Mouse (Mus musculus) right cerebral cortex, adult 2 months (tissue): ENCODE measurements around the gene Lmod3.

Experiments used
- DNase-seq, 2 experiments: peaks; one replicate each; pipeline ENCODE4 v3.0.0; 2021 to 2022; ENCODE audit warnings: low spot score in 2 of 2

The Lmod3 gene

GRCm38 (mm10) chr6:97252711-97253221 is at the start of gene Lmod3:
TSS of gene Lmod3 (minus strand) at chr6:97252759.
- DNase-seq = peak; percentile 16 to 32

DNA sequence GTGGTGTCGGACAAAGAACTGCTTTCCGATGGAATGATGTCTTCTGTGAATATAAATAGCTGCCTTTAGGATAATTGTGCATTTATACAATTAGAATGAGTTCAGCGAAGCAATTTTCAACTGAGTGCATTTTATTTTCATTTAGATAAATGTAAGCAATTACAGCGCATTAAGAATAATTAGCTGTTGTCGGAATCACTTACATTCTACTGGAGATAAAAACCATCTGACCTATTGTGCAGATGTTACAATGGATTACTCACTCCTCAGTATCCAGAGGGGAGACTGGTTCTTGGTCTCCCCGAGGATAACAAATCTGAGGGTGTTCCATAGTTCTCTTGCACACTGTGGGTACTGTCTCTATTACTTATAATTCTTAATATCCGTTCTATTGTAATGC is 49.7 kb upstream of the Lmod3 start:
- DNase-seq = no peak

GRCm38 (mm10) chr6:97300659-97301058 is 48.1 kb upstream of the Lmod3 start:
- no peak for DNase-seq

GRCm38 (mm10) chr6:97300180-97300579 is 47.6 kb upstream of the Lmod3 start:
- no peak for DNase-seq

GRCm38 (mm10) chr6:97297151-97297550 is 44.6 kb upstream of the Lmod3 start:
- DNase-seq = no peak

DNA sequence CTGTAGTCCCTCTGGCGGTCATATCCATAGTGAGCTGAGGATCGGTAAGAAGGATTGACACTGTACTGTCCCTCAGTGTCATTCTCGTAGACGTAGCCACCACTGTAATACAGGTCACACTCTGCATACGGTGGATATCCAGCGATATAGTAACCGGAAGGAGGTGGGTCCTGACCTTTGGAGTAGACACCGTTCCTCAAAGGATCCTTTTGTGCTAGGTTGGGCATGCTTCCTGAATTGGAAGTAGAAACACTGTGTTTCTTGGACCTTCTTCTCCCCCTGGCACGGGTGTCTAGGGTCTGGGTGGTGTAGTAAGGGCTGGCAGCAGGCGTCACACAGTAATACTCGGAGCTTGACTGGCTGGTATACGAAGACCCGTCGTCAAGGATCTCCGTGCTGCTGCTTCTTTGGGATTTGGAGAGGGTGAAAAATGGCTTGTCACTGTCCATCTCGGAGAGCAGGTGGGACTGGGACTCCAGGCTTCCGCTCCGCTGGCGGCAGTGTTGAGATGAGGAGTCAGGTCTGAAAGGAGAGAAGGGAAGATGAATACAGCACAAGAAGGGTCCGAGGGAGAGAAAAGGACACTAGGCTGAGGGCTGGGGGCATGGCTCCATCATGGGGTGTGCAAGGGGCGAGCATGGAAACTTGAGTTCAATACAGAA is 43.4 kb upstream of the Lmod3 start:
- no peak for DNase-seq

DNA sequence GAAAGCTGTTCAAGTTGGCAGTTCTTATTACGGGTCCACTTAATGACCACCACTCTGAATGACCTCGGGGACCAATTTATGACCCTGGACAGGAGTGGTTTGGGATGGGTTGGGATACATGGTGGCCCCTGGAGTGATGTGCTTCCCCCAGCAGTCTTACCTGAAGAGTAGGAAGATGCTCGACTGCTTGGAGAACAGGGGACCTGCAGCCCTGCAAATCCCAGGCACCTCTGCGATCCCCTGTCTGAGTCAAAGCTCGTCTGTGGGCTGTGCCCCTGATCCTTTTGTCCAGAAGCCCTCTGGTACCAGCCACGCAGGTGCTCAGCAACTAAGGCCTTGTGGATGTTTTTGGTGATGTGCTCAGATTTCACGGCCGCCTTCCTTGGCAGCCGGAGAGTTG is 42.9 kb upstream of the Lmod3 start:
- no peak for DNase-seq

DNA sequence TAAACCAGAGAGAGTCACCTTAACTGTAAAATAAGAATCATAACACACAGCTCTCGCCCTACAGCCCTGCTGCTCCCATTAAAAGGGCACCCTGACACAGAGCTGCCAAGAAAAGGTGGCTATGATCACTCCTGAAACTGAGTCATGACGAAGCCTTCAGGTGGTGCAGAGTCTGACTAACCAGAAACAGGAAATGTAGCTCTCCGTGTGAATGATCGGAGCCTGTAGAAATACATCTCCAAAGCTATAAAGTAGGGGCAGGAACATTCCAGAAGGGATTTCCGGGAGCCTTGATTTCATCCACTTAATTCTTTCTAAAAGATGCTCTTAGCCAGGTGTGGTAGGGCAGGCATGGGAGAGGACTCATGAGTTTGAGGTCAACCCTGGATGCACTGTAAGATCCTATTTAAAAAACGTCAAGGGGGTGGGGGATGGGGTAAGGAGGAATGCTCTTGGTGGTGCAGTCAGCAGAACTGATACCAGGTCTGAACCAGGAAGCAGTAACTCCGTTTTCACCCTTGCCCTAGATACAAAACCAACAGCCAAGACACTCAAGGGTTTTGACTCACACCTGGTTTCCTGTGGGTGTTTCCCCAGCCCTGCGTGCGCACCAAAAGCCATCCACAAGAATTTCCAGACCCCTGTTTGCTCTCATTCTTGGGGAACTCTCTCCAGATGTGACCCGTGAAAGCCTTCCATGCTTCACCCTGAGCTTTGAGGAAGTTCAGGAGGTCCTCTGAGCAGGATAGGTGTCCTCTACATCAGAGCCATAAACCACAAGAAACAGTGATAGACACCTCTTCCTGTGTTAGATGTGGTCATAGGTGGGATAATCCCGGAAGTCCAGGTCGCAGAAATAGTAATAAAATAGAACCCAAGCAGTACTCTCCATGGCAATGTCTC is 41.4 kb upstream of the Lmod3 start:
- DNase-seq = no peak

GRCm38 (mm10) chr6:97292894-97293293 is 40.3 kb upstream of the Lmod3 start:
- DNase-seq = no peak

DNA sequence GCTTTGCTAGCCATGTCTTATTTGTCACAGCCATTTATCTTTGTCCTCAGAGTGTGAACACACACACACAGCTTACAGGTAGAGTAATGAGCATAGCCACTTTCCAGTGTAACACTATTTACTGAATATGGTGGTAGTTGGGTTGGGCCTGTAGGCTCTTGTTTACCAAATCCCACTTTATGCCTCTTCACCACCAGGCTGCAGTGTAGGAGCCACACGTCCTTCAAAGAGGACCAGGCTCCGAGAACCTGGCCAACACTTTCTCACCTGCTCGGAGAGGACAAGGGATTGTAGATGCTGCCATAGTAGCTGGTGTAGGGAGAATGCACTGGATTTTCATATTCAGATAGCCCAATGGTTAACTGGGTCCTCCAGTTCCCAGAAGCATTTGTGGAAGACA is 39.5 kb upstream of the Lmod3 start:
- no peak for DNase-seq

- DNase-seq = no peak
Measured at GRCm38 (mm10) chr6:97291159-97291908, 38.8 kb upstream of the Lmod3 start.

DNA sequence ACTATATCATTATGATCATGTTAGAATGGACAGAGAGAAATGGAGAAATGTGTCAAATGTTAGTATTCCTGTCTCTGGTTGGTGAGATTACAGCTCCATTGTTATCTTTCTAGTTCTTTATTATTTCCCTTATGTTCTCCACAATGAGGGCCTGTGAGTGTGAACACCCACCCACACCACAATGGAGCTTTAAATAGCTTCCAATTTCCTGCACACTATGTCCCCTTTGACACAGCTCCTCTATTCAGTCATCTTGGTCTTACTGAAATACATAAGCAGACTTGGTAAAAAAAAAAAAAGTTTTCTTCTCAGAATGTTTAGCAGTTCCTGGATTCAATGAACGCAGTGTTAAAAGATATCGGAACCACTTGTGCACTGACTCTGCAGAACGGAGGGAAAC is 38.1 kb upstream of the Lmod3 start:
- no peak for DNase-seq

DNA sequence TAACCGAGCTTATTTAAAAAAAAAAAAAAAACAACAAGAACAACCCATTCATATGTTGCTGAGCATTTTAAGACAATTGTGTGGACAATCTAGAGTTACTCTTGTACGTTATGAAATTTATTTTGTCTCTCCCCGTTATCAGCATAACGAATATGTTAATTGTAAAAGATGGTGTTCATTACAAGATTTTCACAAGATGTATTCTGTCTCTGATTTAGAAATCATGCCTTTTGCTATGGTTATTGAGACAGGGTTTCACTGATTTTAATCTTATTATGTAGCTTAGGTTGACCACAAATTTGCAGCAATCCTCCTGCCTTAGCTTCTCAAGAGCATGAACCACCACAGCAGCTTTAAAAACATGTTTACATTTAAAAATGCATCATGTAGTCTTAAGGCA is 37.3 kb upstream of the Lmod3 start:
- DNase-seq = no peak

GRCm38 (mm10) chr6:97289316-97289820 is 36.8 kb upstream of the Lmod3 start:
- no peak for DNase-seq

DNA sequence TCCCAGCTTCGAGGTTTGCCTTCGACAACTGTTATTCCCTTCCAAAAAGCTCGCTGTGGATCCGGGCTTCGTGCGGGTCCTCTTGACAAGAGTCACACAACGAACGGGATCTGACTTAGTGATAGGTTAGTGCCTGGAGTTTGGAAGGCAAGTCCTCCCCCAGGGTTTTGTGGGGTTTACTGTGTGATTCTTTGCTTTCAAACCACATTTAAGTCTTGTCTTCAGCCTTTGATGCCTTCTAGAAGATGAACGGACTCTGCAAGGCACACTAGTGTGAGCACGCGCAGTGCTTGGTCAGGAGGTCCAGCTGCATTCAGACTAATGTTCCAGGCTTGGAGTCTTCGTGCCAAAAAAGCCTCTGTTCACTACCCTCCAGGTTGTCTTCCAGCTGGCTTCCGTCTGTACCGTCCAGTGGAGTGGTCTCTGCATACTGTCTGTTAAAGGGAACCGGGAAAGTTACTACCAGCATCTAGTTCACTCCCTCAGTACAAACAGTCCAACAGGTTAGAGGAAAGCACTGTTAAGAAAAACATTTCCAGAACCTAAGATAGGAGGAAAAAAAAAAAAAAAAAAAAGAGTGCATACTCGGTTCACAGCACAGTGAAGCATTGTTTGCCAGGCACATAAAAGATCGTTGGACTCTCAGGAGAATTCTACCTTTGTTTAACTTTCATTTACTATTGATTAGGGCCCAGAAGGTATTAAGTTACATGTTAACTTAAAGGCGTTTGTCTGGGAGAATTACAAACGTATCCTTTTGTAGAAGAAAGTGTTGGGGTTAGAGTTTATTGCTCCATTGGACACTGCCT is 35.7 kb upstream of the Lmod3 start:
- DNase-seq = no peak

- no peak for DNase-seq
Measured at GRCm38 (mm10) chr6:97286332-97286731, 33.8 kb upstream of the Lmod3 start.

DNA sequence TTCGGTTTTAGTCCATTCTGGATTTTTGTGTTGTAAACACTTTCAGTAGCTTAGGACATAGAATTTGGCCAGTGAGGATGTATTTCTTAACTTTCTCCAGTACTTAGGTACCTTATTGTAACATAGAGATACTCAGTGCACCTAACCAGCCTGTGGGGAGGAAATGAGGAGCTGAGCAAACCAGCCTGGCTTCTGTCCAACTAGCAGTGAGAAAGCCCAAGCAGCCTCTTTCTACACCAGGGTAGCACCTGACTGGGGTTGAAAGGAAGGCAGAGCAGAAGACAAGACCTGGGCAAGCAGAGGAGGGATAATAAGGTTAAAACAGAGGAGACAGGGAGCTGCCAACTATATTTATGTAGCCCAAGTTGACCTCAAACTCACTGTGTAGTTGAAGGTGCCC is 31.1 kb upstream of the Lmod3 start:
- DNase-seq = no peak

DNA sequence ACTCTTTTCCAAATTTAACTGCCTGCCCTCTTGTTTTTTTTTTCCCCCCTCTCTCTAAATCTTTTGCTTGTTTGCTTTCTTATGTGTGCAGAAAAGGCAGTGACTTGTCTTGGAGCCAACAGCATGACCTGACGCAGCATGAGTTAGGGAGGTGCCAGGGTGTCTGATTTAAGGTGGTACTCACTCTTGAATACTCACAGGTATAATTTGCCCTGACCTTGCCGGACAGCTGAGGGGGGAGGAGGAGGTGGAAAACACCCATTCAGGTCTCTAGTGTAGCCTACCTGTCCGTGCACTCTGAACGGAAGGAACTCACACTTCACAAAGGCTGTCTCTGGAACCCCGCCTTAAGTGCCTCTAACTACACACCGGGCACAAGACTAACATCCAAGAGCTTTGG is 26.3 kb upstream of the Lmod3 start:
- DNase-seq = no peak

- DNase-seq = peak; percentile 86 to 92
Measured at GRCm38 (mm10) chr6:97278014-97278787, 25.6 kb upstream of the Lmod3 start.

GRCm38 (mm10) chr6:97276890-97277497 is 24.4 kb upstream of the Lmod3 start:
- no peak for DNase-seq
